Mouse (Mus musculus) kidney, postnatal 36 days (tissue): ENCODE results near the gene Actr2.
"Not testable (repeated sequence)": the region's sequence is repeated elsewhere in the genome, so short reads cannot be mapped to it uniquely, and the experiment has no call there.

Experiments
- DNase-seq, 2 experiments: peaks; one replicate each; pipeline ENCODE4 v3.0.0; 2021 to 2022; ENCODE audit warnings: mixed read lengths in 2 of 2

The Actr2 gene

GRCm38 (mm10) chr11:20043256-20043655, 69.5 kb downstream of the Actr2 start:
- no peak for DNase-seq

GRCm38 (mm10) chr11:20042106-20042505, 70.6 kb downstream of the Actr2 start:
- no peak for DNase-seq

- peak; percentile 23 to 59 for DNase-seq
Measured at GRCm38 (mm10) chr11:20041164-20041920, 71.4 kb downstream of the Actr2 start.

GRCm38 (mm10) chr11:20038723-20039122, 74.0 kb downstream of the Actr2 start:
- DNase-seq = peak; percentile 23 to 25

- no peak for DNase-seq
Measured at GRCm38 (mm10) chr11:20037739-20038138, 75.0 kb downstream of the Actr2 start.

GRCm38 (mm10) chr11:20035972-20036371, 76.7 kb downstream of the Actr2 start:
- no peak for DNase-seq

GRCm38 (mm10) chr11:20035343-20035928, 77.3 kb downstream of the Actr2 start:
- no peak for DNase-seq

- no peak for DNase-seq
Measured at GRCm38 (mm10) chr11:20034337-20034947, 78.3 kb downstream of the Actr2 start.

- peak; percentile 12 to 25 for DNase-seq
Measured at GRCm38 (mm10) chr11:20033541-20034160, 79.1 kb downstream of the Actr2 start.

GRCm38 (mm10) chr11:20031536-20031935, 81.2 kb downstream of the Actr2 start:
- DNase-seq = peak; percentile 29 to 71

- not testable (repeated sequence) for DNase-seq
Measured at GRCm38 (mm10) chr11:20030973-20031372, 81.7 kb downstream of the Actr2 start.

GRCm38 (mm10) chr11:20029014-20029413, 83.7 kb downstream of the Actr2 start:
- DNase-seq = no peak

GRCm38 (mm10) chr11:20028396-20028795, 84.3 kb downstream of the Actr2 start:
- DNase-seq = no peak

GRCm38 (mm10) chr11:20027719-20028118, 85.0 kb downstream of the Actr2 start:
- peak; percentile 42 to 44 for DNase-seq

- peak; percentile 41 to 60 for DNase-seq
Measured at GRCm38 (mm10) chr11:20025899-20026298, 86.8 kb downstream of the Actr2 start.

- no peak for DNase-seq
Measured at GRCm38 (mm10) chr11:20022911-20023482, 89.7 kb downstream of the Actr2 start.

- DNase-seq = no peak
Measured at GRCm38 (mm10) chr11:20022462-20022861, 90.3 kb downstream of the Actr2 start.

- DNase-seq = no peak
Measured at GRCm38 (mm10) chr11:20020720-20021119, 92.0 kb downstream of the Actr2 start.

- no peak for DNase-seq
Measured at GRCm38 (mm10) chr11:20018905-20019304, 93.8 kb downstream of the Actr2 start.

GRCm38 (mm10) chr11:20017937-20018336, 94.8 kb downstream of the Actr2 start:
- DNase-seq = no peak

GRCm38 (mm10) chr11:20013366-20013765, 99.3 kb downstream of the Actr2 start:
- peak; percentile 39 to 41 for DNase-seq
